Mouse (Mus musculus) neural tube, embryonic 13.5 days (tissue): ENCODE results near the gene Slc35g2. TPM values are rescaled to one million over a fixed set of nuclear protein-coding genes. Genes with fewer than 3 reads are reported as not detected.

Experiments
- ATAC-seq: fragments of 200-750 bp; cut with Nextera tagmentation; 2 replicates; pipeline ENCODE4 v1.8.0; 2017; ENCODE audit warnings: low read depth, mild to moderate bottlenecking, moderate TSS enrichment, moderate library complexity
- H3K27ac ChIP-seq: fragments of 300-500 bp; sonication (generic); replicated peaks from 2 replicates; pipeline ENCODE4 v1.5.1; 2015; ENCODE audit warnings: moderate library complexity, mild to moderate bottlenecking, inconsistent platforms
- H3K27me3 ChIP-seq: fragments of 300-500 bp; sonication (generic); 2 replicates; pipeline ENCODE4 v1.6.1; 2015; ENCODE audit warnings: mild to moderate bottlenecking, inconsistent platforms
- H3K36me3 ChIP-seq: fragments of 300-500 bp; sonication (generic); 2 replicates; pipeline ENCODE4 v1.6.1; 2015; ENCODE audit warnings: mild to moderate bottlenecking, inconsistent platforms
- H3K4me1 ChIP-seq: fragments of 300-500 bp; sonication (generic); replicated peaks from 2 replicates; pipeline ENCODE4 v1.6.1; 2015; ENCODE audit warnings: inconsistent platforms
- H3K4me2 ChIP-seq: fragments of 300-500 bp; sonication (generic); 2 replicates; pipeline ENCODE4 v1.6.1; 2015; ENCODE audit warnings: inconsistent platforms, mild to moderate bottlenecking, moderate library complexity
- H3K4me3 ChIP-seq: fragments of 300-500 bp; sonication (generic); 2 replicates; pipeline ENCODE4 v1.5.1; 2015; ENCODE audit warnings: mild to moderate bottlenecking, inconsistent platforms
- H3K9ac ChIP-seq: fragments of 300-500 bp; sonication (generic); 2 replicates; pipeline ENCODE4 v1.6.1; 2015; ENCODE audit warnings: moderate library complexity, mild to moderate bottlenecking, inconsistent platforms
- H3K9me3 ChIP-seq: fragments of 300-500 bp; sonication (generic); 2 replicates; pipeline ENCODE4 v1.6.1; 2016; ENCODE audit warnings: inconsistent platforms
- WGBS: fragments of 180-500 bp; shearing (Covaris S2); methylation state at CpG from one replicate; pipeline ENCODE4 v1.1.7; 2015; 5-methylcytosine and 5-hydroxymethylcytosine counted together
- polyA plus RNA-seq: library from polyadenylated mRNA; unstranded; fragments of >200 nt; fragmentation: Nextera tagmentation; extraction: Ambion mirVana; gene quantifications from 2 replicates; pipeline ENCODE4 v1.2.1, GENCODE M21; 2015

Gene Slc35g2
- polyA plus RNA-seq, 1 experiment from 2014 or later = 15.1 TPM

DNA sequence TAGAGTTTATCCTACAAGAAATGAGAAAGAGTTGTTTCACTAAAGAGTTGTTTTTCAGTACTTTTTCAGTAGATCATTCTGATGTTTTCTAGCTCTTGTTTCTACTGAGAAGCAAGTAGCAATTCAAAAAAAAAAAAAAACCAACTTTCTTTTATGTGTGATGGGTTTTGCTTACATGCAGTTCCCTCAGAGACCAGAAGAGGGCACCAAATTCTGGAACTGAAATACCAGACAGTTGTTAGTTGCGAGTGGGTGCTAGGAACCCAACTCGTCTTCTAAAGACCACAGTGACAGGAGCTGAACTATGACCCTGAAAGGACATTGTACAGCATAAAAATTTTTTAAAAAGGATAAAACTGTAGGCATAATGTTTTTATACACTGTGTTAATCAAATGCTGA, 22.6 kb downstream of the Slc35g2 start:
- peaks cover 36% of the 10 kb centered on the region for H3K36me3 ChIP-seq
- no peaks in the 10 kb centered on the region for H3K27me3 ChIP-seq
- ATAC-seq = no peak
- H3K27ac ChIP-seq = no peak overlapping the region
- peaks cover 13% of the 10 kb centered on the region; the same call in 1 of the 2 replicates for H3K9me3 ChIP-seq
- H3K9ac ChIP-seq = no peak overlapping the region
- 94% methylated on average over 2 of the region's 2 CpGs for WGBS
- H3K4me2 ChIP-seq = no peak overlapping the region
- H3K4me1 ChIP-seq = peaks cover 25% of the 10 kb centered on the region
- no peak overlapping the region for H3K4me3 ChIP-seq

DNA sequence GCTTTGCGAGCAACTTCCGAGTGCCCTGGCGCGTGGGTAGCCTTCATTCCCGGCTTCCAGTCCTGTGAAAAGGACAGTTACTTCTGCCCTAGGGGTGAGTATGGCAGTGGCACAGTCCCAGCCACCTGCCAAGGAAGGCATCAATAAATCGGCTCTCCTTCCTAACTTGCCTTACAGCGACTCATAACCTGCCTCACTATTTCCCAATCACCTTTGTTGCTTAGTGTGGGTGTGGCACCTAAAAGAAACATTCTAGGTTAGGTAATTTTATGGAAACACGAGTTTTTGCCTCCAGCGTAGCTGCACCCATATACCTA, 24.3 kb downstream of the Slc35g2 start:
- peak; percentile 68 for ATAC-seq
- WGBS = 10% methylated on average over 9 of the region's 9 CpGs
- Histone ChIP-seq H3K9ac (peak overlapping the region; percentile 94), H3K27ac (peak overlapping the region; percentile 94), H3K4me2 (peak overlapping the region; percentile 72), H3K4me1 (peaks cover 34% of the 10 kb centered on the region), H3K4me3 (peak overlapping the region; percentile 95), H3K9me3 (peaks cover 9% of the 10 kb centered on the region; the same call in 1 of the 2 replicates), H3K36me3 (peaks cover 25% of the 10 kb centered on the region), H3K27me3 (no peaks in the 10 kb centered on the region)

DNA sequence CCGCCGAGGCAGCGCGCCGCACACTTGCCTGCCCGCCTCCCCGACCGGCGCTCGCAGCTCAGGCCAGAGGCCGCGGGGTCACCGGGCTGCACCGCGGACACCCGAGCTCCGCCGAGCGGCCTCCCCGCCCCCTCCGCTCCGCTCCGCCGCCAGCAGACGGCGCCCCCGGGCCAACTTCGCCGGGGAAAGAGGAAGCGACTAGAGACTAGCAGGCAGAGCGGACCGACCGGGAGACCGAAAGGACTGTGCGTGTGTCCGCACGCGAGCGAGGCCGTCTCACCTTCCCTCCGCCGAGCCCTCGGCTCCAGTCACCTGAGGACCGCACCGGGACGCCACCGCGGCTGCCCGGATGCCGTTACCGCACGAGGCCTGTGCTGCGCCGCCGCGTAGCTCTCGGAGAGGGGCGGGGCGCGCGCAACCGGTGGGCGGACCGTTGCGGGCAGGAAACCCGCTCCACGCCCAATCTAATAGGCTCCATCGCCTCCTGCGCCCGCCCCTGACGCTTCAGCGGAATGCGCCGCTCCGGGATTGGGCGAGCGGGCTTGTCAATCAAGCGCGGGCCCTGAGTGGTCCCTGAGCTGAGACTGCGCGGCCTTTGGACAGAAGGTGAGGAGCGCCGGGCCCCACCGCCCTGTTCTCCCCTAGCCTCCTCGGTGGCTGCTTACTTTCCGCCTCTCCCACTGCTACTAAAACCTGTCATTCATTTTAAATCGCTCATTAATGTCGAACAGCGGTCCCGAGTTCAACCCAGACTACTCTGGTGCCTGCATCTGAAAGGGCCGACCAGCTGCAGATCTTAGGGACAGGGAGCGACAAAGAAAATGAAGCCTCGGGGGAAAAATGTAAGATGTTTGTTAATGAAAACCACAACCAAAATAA, 24.9 kb downstream of the Slc35g2 start, which contains the start of gene Nck1:
Gene Nck1 (minus strand): TSS at position 420 of the 879 bp plus-strand sequence.
- Histone ChIP-seq H3K9ac (peak within 1 kb of the TSS; percentile 94), H3K27me3 (no peaks in the 10 kb centered on the region), H3K27ac (peak within 1 kb of the TSS; percentile 94), H3K4me1 (peaks cover 34% of the 10 kb centered on the region), H3K9me3 (peaks cover 9% of the 10 kb centered on the region; the same call in 1 of the 2 replicates), H3K4me3 (peak within 1 kb of the TSS; percentile 95), H3K4me2 (peak within 1 kb of the TSS; percentile 81), H3K36me3 (peaks cover 22% of the 10 kb centered on the region)
- ATAC-seq = peak; percentile 100
- under 1% methylated on average over 73 of the region's 93 CpGs for WGBS

DNA sequence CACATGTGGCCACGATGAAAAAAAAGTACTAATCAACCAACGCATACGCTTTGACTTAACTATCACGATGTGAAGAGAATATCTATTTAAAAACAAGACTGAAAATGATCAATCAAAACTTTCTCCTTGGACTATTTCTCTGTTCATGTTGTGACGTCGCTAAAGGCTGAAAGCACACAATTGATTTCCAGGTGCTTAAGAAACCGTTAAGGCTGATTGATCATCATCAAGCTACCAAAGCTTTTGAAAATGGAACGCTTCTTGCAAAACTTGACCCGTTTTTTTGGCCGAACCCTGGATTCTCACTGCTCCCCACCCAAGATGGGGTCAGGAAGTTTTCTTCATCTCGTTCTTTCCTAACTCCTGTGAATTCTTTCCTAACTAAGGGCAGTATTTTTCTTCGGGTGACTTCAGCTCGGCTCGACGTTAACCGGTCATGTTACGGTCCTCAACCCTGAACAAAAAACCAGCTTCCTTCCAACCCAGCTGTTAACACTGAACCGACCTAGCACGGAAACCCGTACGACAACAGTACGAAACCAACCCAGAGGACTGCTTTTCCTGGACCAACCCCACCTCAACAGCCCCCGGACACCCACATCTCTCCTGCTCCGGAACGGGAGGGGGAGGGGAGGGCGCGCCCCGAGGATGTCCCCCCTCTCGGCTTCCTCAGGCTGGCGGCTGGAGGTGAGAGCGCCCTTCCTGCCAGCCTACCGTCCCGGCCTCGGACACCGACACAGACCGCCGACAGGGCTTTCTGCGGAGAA, 25.8 kb downstream of the Slc35g2 start:
- under 1% methylated on average over 34 of the region's 38 CpGs for WGBS

DNA sequence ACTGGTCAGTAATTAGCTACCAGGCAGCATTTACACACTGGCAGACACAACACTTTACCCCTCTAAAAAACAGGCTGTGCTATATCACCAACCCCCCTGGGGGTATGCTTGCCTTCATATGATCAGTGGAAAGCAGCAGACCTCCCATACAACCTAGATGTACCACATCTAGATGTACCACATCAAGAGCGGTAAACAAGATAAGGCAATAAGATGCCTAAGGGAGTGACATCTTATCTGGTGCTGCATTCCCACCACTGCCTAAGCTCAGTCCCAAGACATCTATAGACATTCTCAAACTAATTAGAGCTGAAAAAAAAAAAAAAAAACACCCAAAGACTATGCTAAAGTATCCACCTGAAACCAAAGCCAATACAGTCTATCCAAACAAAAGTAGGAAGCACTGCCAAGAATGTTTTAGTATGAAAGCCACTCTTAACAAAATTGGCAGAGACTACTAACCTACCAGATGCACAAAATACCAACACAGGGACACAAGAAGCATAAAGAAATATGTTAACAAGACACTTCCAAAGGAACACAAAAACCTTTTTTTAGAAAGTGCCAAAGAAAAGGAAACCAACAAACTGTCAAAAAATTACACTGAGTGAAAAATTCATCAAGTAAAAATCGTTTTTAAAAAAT, 35.1 kb downstream of the Slc35g2 start:
- Histone ChIP-seq H3K36me3 (no peaks in the 10 kb centered on the region), H3K4me1 (peaks cover 6% of the 10 kb centered on the region; the same call in 1 of the 2 replicates), H3K9ac (no peak overlapping the region), H3K27me3 (no peaks in the 10 kb centered on the region), H3K9me3 (no peaks in the 10 kb centered on the region), H3K4me3 (no peak overlapping the region), H3K27ac (no peak overlapping the region), H3K4me2 (no peak overlapping the region)
- ATAC-seq = no peak
- WGBS = 97% methylated on average over 2 of the region's 2 CpGs

More for the DNA sequence above, 25.8 kb downstream of the Slc35g2 start:
- Histone ChIP-seq H3K9ac (peak overlapping the region; percentile 94), H3K27ac (peak overlapping the region; percentile 94), H3K36me3 (peaks cover 16% of the 10 kb centered on the region; the same call in 1 of the 2 replicates), H3K9me3 (peaks cover 9% of the 10 kb centered on the region; the same call in 1 of the 2 replicates), H3K4me3 (peak overlapping the region; percentile 95), H3K27me3 (no peaks in the 10 kb centered on the region), H3K4me1 (peaks cover 36% of the 10 kb centered on the region), H3K4me2 (peak overlapping the region; percentile 81)
- ATAC-seq = no peak; the same call in 1 of the 2 replicates

DNA sequence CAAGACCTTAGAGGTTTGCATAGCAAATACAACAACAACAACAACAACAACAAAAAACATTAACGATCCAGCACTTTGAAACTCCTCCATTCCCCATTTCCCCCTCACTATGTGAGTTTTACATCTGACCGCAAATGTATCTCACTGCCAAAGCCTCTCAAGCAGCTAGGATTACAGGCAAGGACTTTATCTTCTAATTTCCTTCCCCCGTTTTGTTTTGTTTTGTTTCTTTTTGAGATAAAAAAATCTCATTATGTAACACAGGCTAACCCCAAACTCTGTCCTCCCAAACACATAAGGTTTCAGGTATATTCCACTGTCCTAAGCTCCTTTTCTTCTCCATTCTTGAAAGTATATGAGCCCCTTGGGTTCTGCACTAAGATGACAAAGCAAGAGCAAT, 36.2 kb downstream of the Slc35g2 start:
- H3K27me3 ChIP-seq = no peaks in the 10 kb centered on the region
- no peak overlapping the region for H3K4me3 ChIP-seq
- H3K36me3 ChIP-seq = no peaks in the 10 kb centered on the region
- ATAC-seq = no peak
- peaks cover 4% of the 10 kb centered on the region; the same call in 1 of the 2 replicates for H3K4me1 ChIP-seq
- WGBS = 96% methylated on average over 3 of the region's 3 CpGs
- H3K4me2 ChIP-seq = no peak overlapping the region
- H3K27ac ChIP-seq = no peak overlapping the region
- H3K9me3 ChIP-seq = no peaks in the 10 kb centered on the region
- H3K9ac ChIP-seq = no peak overlapping the region

DNA sequence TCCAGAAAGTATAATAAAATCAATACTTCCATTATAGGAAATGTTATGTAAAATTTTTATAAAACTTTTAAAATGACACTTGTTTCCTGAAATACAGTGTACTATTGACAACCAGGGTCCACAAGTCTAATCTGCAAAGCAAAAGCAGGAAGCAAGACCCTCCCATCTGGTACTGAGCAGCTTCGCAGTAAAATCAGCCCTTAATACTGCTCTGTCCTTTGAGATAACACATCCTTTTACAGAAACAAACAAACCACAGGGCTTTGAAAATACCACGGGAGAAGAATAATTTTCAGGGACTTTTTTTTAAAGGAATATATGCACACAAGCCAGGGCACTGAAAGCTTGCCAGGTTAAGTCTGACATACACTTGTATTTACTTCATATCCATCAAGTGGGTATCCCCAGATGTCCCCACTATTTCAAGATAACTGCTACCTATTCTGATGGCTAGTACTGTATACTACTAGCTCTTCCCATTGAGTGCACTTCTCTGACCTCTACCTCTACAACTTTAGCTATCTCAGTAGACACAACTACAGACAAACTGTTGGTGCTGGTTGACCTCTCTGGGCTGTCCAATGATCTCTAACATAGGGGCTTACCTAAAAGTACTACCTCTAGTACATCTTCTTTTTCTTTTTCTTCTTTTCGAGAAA, 37.9 kb downstream of the Slc35g2 start:
- ATAC-seq = no peak
- 79% methylated on average over 3 of the region's 3 CpGs for WGBS
- Histone ChIP-seq H3K27me3 (no peaks in the 10 kb centered on the region), H3K9ac (no peak overlapping the region), H3K27ac (no peak overlapping the region), H3K4me3 (no peak overlapping the region), H3K36me3 (peaks cover 4% of the 10 kb centered on the region; the same call in 1 of the 2 replicates), H3K4me1 (peaks cover 4% of the 10 kb centered on the region; the same call in 1 of the 2 replicates), H3K9me3 (peaks cover 3% of the 10 kb centered on the region; the same call in 1 of the 2 replicates), H3K4me2 (no peak overlapping the region)

DNA sequence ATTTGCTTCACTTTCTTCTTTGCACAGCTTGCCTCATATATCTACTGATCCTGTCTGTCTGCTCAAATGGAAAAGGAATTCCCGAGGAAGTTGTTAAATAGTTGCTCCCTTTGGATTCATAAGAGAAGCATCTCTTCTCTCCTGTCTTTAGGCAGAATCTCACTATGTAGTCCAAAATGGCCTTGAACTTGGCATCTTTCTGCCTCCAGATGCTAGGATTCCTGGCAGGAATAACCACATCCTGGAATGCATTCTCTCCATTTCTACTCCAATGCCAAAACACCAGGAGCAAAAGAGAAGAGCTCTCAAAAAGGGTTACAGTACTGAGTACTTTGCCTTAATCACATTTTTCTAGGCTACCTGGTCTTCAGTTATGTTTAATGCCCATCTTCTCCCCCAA, 39.6 kb downstream of the Slc35g2 start:
- no peaks in the 10 kb centered on the region for H3K27me3 ChIP-seq
- no peak overlapping the region for H3K27ac ChIP-seq
- peaks cover 4% of the 10 kb centered on the region; the same call in 1 of the 2 replicates for H3K36me3 ChIP-seq

DNA sequence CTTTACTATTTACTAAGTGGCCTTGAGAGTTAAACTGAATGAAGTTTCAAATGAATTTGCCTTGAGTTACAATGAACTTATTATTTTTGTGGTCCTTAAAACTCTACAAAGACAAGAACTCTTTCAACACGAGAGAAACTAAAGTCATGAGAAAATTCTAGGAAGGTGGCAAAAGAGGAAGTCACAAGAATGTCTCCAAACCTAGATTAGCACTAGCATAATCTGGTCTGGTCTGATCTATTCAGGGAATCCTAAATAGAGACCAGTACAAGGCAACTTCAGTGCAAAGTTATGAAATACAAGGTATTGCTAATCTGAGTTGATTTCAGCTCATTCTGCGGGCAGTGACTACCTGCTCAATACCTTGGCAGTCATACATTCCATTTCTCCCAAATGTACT, 45.7 kb downstream of the Slc35g2 start:
- no peak overlapping the region for H3K4me2 ChIP-seq
- no peak overlapping the region for H3K4me3 ChIP-seq
- no peaks in the 10 kb centered on the region for H3K27me3 ChIP-seq
- no peak overlapping the region for H3K9ac ChIP-seq
- ATAC-seq = no peak
- no peaks in the 10 kb centered on the region for H3K4me1 ChIP-seq
- H3K9me3 ChIP-seq = peaks cover 3% of the 10 kb centered on the region; the same call in 1 of the 2 replicates
- 87% methylated on average over 2 of the region's 2 CpGs for WGBS
- H3K36me3 ChIP-seq = peaks cover 4% of the 10 kb centered on the region; the same call in 1 of the 2 replicates
- H3K27ac ChIP-seq = no peak overlapping the region

More for the DNA sequence above, 39.6 kb downstream of the Slc35g2 start:
- Histone ChIP-seq H3K9me3 (peaks cover 3% of the 10 kb centered on the region; the same call in 1 of the 2 replicates), H3K9ac (no peak overlapping the region), H3K4me1 (peaks cover 4% of the 10 kb centered on the region; the same call in 1 of the 2 replicates), H3K4me3 (no peak overlapping the region), H3K4me2 (no peak overlapping the region)
- no peak for ATAC-seq
- 73% methylated on average over 1 of the region's 1 CpGs for WGBS

DNA sequence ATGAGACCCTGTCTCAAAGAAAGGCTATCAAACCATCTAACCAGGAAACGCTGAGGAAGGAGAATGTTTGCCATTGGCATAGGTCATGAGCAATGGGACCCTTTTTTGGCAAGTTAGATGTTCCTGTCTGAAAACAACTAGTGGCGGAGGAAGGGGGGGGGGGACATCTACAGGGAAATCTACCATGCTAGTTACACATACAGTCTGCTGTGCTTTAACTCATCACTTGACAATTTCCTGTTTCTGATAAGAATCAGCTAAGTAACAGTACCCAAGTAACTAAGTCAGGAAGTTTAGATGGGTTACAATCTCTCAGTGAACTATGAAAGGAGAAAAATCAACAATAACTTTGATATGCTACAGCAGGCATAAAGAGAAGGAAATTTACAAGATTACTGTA, 48.9 kb downstream of the Slc35g2 start:
- Histone ChIP-seq H3K27me3 (no peaks in the 10 kb centered on the region), H3K4me3 (no peak overlapping the region), H3K36me3 (no peaks in the 10 kb centered on the region), H3K4me1 (no peaks in the 10 kb centered on the region), H3K9me3 (no peaks in the 10 kb centered on the region), H3K27ac (no peak overlapping the region), H3K4me2 (no peak overlapping the region), H3K9ac (no peak overlapping the region)
- WGBS = 67% methylated on average over 2 of the region's 2 CpGs
- no peak for ATAC-seq

DNA sequence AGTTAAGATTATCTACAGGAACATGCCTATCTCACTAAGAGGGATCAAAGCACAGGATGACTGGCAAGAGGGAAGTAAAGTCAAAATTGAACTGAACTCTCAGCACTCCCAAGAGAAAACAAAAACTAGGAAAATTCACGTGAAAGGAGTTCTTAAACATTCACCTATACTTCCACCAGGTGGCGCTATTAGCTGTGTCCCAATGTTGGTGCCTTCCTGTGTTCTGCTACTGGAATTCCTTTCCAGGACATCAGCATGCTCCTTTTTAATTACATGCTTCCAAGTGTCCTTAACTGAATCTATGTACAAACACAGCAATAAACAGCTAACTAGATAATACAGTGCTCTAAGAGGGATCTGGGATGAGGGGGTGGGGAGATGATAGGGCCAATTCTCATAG, 50.3 kb downstream of the Slc35g2 start:
- H3K4me3 ChIP-seq = no peak overlapping the region
- H3K4me2 ChIP-seq = no peak overlapping the region
- H3K27me3 ChIP-seq = no peaks in the 10 kb centered on the region
- no peak overlapping the region; the same call in 1 of the 2 replicates for H3K27ac ChIP-seq
- H3K9ac ChIP-seq = no peak overlapping the region
- no peaks in the 10 kb centered on the region for H3K4me1 ChIP-seq
- H3K9me3 ChIP-seq = no peaks in the 10 kb centered on the region
- H3K36me3 ChIP-seq = no peaks in the 10 kb centered on the region
- WGBS = 3% methylated on average over 2 of the region's 2 CpGs
- no peak for ATAC-seq
